Mouse (Mus musculus) embryo, embryonic 10.5 days (tissue): ENCODE results near the gene Gm10229.
"Not testable (repeated sequence)": the region's sequence is repeated elsewhere in the genome, so short reads cannot be mapped to it uniquely, and the experiment has no call there.

ENCODE experiments used
- DNase-seq: peaks from one replicate; pipeline ENCODE4 v3.0.0-alpha.2; 2015; ENCODE audit warnings: low spot score

Gene Gm10229

GRCm38 (mm10) chr16:89014984-89015383, at the start of gene Gm10229:
Gene Gm10229 (plus strand): TSS chr16:89015284.
- not testable (repeated sequence) for DNase-seq

- DNase-seq: no peak
Measured at GRCm38 (mm10) chr16:89010659-89011058, 4.4 kb upstream of the Gm10229 start, which contains the start of gene Krtap22-2. Gene Krtap22-2 (minus strand): TSS chr16:89010759.

GRCm38 (mm10) chr16:89013973-89014372, 1.1 kb upstream of the Gm10229 start:
- no peak for DNase-seq

GRCm38 (mm10) chr16:89031399-89031798, 16.3 kb downstream of the Gm10229 start, which contains the start of gene Krtap6-1:
Gene Krtap6-1 (plus strand): TSS chr16:89031699.
- DNase-seq: not testable (repeated sequence)

- not testable (repeated sequence) for DNase-seq
Measured at GRCm38 (mm10) chr16:89041372-89041771, 26.3 kb downstream of the Gm10229 start, which contains the start of gene Gm10228. Gene Gm10228 (minus strand): TSS chr16:89041472.

GRCm38 (mm10) chr16:89047783-89048182, 32.7 kb downstream of the Gm10229 start, which contains the start of gene Krtap6-5:
Gene Krtap6-5 (minus strand): TSS chr16:89047883.
- DNase-seq: no peak

- not testable (repeated sequence) for DNase-seq
Measured at GRCm38 (mm10) chr16:89063902-89064301, 48.8 kb downstream of the Gm10229 start, which contains the start of gene 1110025L11Rik. Gene 1110025L11Rik (minus strand): TSS chr16:89064002.
